Mouse (Mus musculus): ENCODE results near the gene Fam205c. TPM values are rescaled to one million over a fixed set of nuclear protein-coding genes. Genes with fewer than 3 reads are reported as not detected.
"Not testable (repeated sequence)": the region's sequence is repeated elsewhere in the genome, so short reads cannot be mapped to it uniquely, and the experiment has no call there.

Fam205c gene
- total and polyA plus RNA-seq, 2 experiments, result not detected

- DNase-seq (ENCODE audit: extremely low read depth, low read depth, low spot score); H3K27ac ChIP-seq (replicated peaks; ENCODE audit: insufficient read depth, low read depth, low read length); H3K9ac ChIP-seq (ENCODE audit: low read depth, low read length); H3K36me3 ChIP-seq (ENCODE audit: control insufficient read depth, insufficient read depth, low read length); H3K79me2 ChIP-seq (ENCODE audit: control insufficient read depth, insufficient read depth, low read length); H3K4me1 ChIP-seq (ENCODE audit: control insufficient read depth, insufficient read depth, low read length); H3K4me3 ChIP-seq (ENCODE audit: insufficient read depth, low read depth, low read length); H3K27me3 ChIP-seq (ENCODE audit: control insufficient read depth, insufficient read depth, low read length): not testable (repeated sequence)
- 78% methylated on average over 1 of the region's 1 CpGs for WGBS
These were observed 17.4 kb downstream of the Fam205c start, which contains the start of gene Gm12394 for GRCm38 (mm10) chr4:42856671-42857070. TSS of gene Gm12394 (minus strand) at chr4:42856771.

- H3K27me3 ChIP-seq (ENCODE audit: control insufficient read depth, insufficient read depth, low read length); H3K36me3 ChIP-seq (ENCODE audit: control insufficient read depth, insufficient read depth, low read length); DNase-seq (ENCODE audit: extremely low read depth, low read depth, low spot score); H3K27ac ChIP-seq (replicated peaks; ENCODE audit: insufficient read depth, low read depth, low read length); H3K4me3 ChIP-seq (ENCODE audit: insufficient read depth, low read depth, low read length); H3K9ac ChIP-seq (ENCODE audit: low read depth, low read length); H3K79me2 ChIP-seq (ENCODE audit: control insufficient read depth, insufficient read depth, low read length); H3K4me1 ChIP-seq (ENCODE audit: control insufficient read depth, insufficient read depth, low read length): not testable (repeated sequence)
- WGBS, result 89% methylated on average over 1 of the region's 1 CpGs
These were observed 20.2 kb downstream of the Fam205c start, which contains the start of gene Fam205a1 for GRCm38 (mm10) chr4:42853788-42854187. TSS of gene Fam205a1 (minus strand) at chr4:42853888.

Other genes with a start within 250 kb of the Fam205c start
- gene Gm2564, start 244.5 kb downstream of the Fam205c start, total RNA-seq (2014; rRNA removed), result 0.47 TPM in 1 of 2 replicates, not detected in the other
- gene Gm2564, start 244.5 kb downstream of the Fam205c start, polyA plus RNA-seq (2012; rRNA removed), result 1.4 and 2.0 TPM in 2 replicates
- not detected in 2 replicates for gene Ccl27b, start 219.0 kb downstream of the Fam205c start, total RNA-seq (2014; rRNA removed)
- gene Ccl27b, start 219.0 kb downstream of the Fam205c start, polyA plus RNA-seq (2012; rRNA removed), result not detected in 2 replicates
- gene Il11ra2, start 212.3 kb downstream of the Fam205c start, total RNA-seq (2014; rRNA removed), result not detected in 2 replicates
- 0.28 TPM in 1 of 2 replicates, not detected in the other for gene Il11ra2, start 212.3 kb downstream of the Fam205c start, polyA plus RNA-seq (2012; rRNA removed)
- not detected in 2 replicates for gene 4930578G10Rik, start 138.7 kb downstream of the Fam205c start, total RNA-seq (2014; rRNA removed)
- not detected in 2 replicates for gene 4930578G10Rik, start 138.7 kb downstream of the Fam205c start, polyA plus RNA-seq (2012; rRNA removed)
- 0.65 and 1.0 TPM in 2 replicates for gene Ccl19, start 117.7 kb downstream of the Fam205c start, total RNA-seq (2014; rRNA removed)
- 2.4 and 4.8 TPM in 2 replicates for gene Ccl19, start 117.7 kb downstream of the Fam205c start, polyA plus RNA-seq (2012; rRNA removed)
- 2.9 and 4.1 TPM in 2 replicates for gene Ccl21a, start 100.2 kb downstream of the Fam205c start, total RNA-seq (2014; rRNA removed)
- 1.1 and 2.1 TPM in 2 replicates for gene Ccl21a, start 100.2 kb downstream of the Fam205c start, polyA plus RNA-seq (2012; rRNA removed)
- not detected in 2 replicates for gene Fam205a1, start 20.3 kb downstream of the Fam205c start, total RNA-seq (2014; rRNA removed)
- gene Fam205a1, start 20.3 kb downstream of the Fam205c start, polyA plus RNA-seq (2012; rRNA removed), result not detected in 2 replicates
- not detected in 2 replicates for gene Gm12394, start 17.5 kb downstream of the Fam205c start, total RNA-seq (2014; rRNA removed)
- gene Gm12394, start 17.5 kb downstream of the Fam205c start, polyA plus RNA-seq (2012; rRNA removed), result not detected in 2 replicates
- 0.18 and 0.20 TPM in 2 replicates for gene Phf24, start 42.4 kb upstream of the Fam205c start, total RNA-seq (2014; rRNA removed)
- gene Phf24, start 42.4 kb upstream of the Fam205c start, polyA plus RNA-seq (2012; rRNA removed), result 0.05 and 0.13 TPM in 2 replicates
- gene Dnajb5, start 75.6 kb upstream of the Fam205c start, total RNA-seq (2014; rRNA removed), result 0.83 and 1.7 TPM in 2 replicates
- gene Dnajb5, start 75.6 kb upstream of the Fam205c start, polyA plus RNA-seq (2012; rRNA removed), result 2.8 TPM in 2 replicates
- gene 1700022I11Rik, start 95.4 kb upstream of the Fam205c start, total RNA-seq (2014; rRNA removed), result not detected in 2 replicates
- not detected in 2 replicates for gene 1700022I11Rik, start 95.4 kb upstream of the Fam205c start, polyA plus RNA-seq (2012; rRNA removed)
- gene Vcp, start 126.3 kb upstream of the Fam205c start, total RNA-seq (2014; rRNA removed), result 182 and 216 TPM in 2 replicates
- 157 and 163 TPM in 2 replicates for gene Vcp, start 126.3 kb upstream of the Fam205c start, polyA plus RNA-seq (2012; rRNA removed)
- 1.2 and 2.1 TPM in 2 replicates for gene Fancg, start 136.3 kb upstream of the Fam205c start, total RNA-seq (2014; rRNA removed)
- gene Fancg, start 136.3 kb upstream of the Fam205c start, polyA plus RNA-seq (2012; rRNA removed), result 2.2 and 2.9 TPM in 2 replicates
- gene Pigo, start 151.6 kb upstream of the Fam205c start, total RNA-seq (2014; rRNA removed), result 6.9 and 7.2 TPM in 2 replicates
- 11.0 and 14.0 TPM in 2 replicates for gene Pigo, start 151.6 kb upstream of the Fam205c start, polyA plus RNA-seq (2012; rRNA removed)
- 92.2 and 108 TPM in 2 replicates for gene Stoml2, start 157.5 kb upstream of the Fam205c start, total RNA-seq (2014; rRNA removed)
- gene Stoml2, start 157.5 kb upstream of the Fam205c start, polyA plus RNA-seq (2012; rRNA removed), result 88.7 and 106 TPM in 2 replicates
- 4.0 and 4.2 TPM in 2 replicates for gene Fam214b, start 172.0 kb upstream of the Fam205c start, total RNA-seq (2014; rRNA removed)
- gene Fam214b, start 172.0 kb upstream of the Fam205c start, polyA plus RNA-seq (2012; rRNA removed), result 6.2 and 7.7 TPM in 2 replicates
- gene Unc13b, start 184.7 kb upstream of the Fam205c start, total RNA-seq (2014; rRNA removed), result 3.7 and 5.8 TPM in 2 replicates
- gene Unc13b, start 184.7 kb upstream of the Fam205c start, polyA plus RNA-seq (2012; rRNA removed), result 0.75 and 2.6 TPM in 2 replicates